Mouse (Mus musculus) kidney, postnatal 0 days (tissue): Measurements from ENCODE around the gene Tnfsfm13. TPM values are rescaled to one million over a fixed set of nuclear protein-coding genes. Genes with fewer than 3 reads are reported as not detected.

Experiments
- ATAC-seq: fragments of 200-750 bp; cut with Nextera tagmentation; replicated peaks from 2 replicates; pipeline ENCODE4 v1.8.0; 2017; ENCODE audit warnings: low read depth, moderate number of reproducible peaks, moderate TSS enrichment, moderate library complexity; ENCODE audit not compliant: low FRiP score
- DNase-seq: peaks from one replicate; pipeline ENCODE4 v3.0.0-alpha.2; 2016; ENCODE audit warnings: low spot score
- H3K27ac ChIP-seq: fragments of 300-500 bp; sonication (generic); 2 replicates; pipeline ENCODE4 v1.5.1; 2014; ENCODE audit warnings: mild to moderate bottlenecking
- H3K27me3 ChIP-seq: fragments of 300-500 bp; sonication (generic); 2 replicates; pipeline ENCODE4 v1.6.1; 2014; ENCODE audit warnings: low read length, mixed read lengths; ENCODE audit not compliant: insufficient read depth
- H3K36me3 ChIP-seq: fragments of 300-500 bp; sonication (generic); 2 replicates; pipeline ENCODE4 v1.6.1; 2014; ENCODE audit warnings: low read length, mixed read lengths; ENCODE audit not compliant: insufficient read depth
- H3K4me1 ChIP-seq: fragments of 300-500 bp; sonication (generic); replicated peaks from 2 replicates; pipeline ENCODE4 v1.6.1; 2014; ENCODE audit warnings: antibody characterized with exemption, low read length, mixed read lengths; ENCODE audit not compliant: insufficient read depth
- H3K4me2 ChIP-seq: fragments of 300-500 bp; sonication (generic); 2 replicates; pipeline ENCODE4 v1.6.1; 2014; ENCODE audit warnings: mild to moderate bottlenecking, low read length, moderate library complexity, mixed read lengths
- H3K4me3 ChIP-seq: fragments of 300-500 bp; sonication (generic); replicated peaks from 2 replicates; pipeline ENCODE4 v1.5.1; 2014; ENCODE audit warnings: low read depth, low read length
- H3K9ac ChIP-seq: fragments of 300-500 bp; sonication (generic); 2 replicates; pipeline ENCODE4 v1.6.1; 2014; ENCODE audit warnings: low read depth, low read length
- H3K9me3 ChIP-seq: fragments of 300-500 bp; sonication (generic); replicated peaks from 2 replicates; pipeline ENCODE4 v1.6.1; 2016; ENCODE audit warnings: low read length, inconsistent platforms, mixed read lengths
- CTCF ChIP-seq: IDR thresholded peaks from 2 replicates; pipeline ENCODE4 v1.5.1; 2016; ENCODE audit warnings: antibody characterized with exemption, low read depth, mild to moderate bottlenecking, moderate library complexity
- WGBS: fragments of 180-500 bp; shearing (Covaris S2); extraction: QIAGEN DNeasy Blood & Tissue Kit; methylation state at CpG from one replicate; pipeline ENCODE4 v1.1.7; 2014; 5-methylcytosine and 5-hydroxymethylcytosine counted together
- polyA plus RNA-seq: library from polyadenylated mRNA; unstranded; fragments of >200 nt; fragmentation: Nextera tagmentation; extraction: Ambion mirVana; gene quantifications from 2 replicates; pipeline ENCODE4 v1.2.1, GENCODE M21; 2015

The Tnfsfm13 gene
- polyA plus RNA-seq, 1 experiment from 2014 or later, result 8.0 TPM

DNA sequence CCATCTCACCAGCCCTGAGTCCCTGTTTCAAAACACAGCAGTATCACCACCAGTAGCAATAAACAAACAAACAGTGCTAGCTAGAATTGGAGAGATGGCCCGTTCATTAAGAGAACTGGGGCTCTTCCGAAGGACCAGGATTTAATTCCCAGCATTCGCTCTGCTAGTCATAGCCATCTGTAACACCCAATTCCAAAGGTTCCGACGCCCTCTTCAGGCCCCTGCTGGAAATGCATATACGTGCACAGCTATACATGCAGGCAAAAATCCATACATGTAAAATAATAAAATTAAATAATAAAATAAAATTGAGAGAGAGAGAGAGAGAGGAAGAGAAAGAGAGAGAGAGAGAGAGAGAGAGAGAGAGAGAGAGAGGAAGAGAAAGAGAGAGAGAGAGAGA, 23.5 kb upstream of the Tnfsfm13 start:
- TF ChIP-seq CTCF, result peak; percentile 11; the same call in 1 of the 2 replicates
- Histone ChIP-seq H3K27ac (no peak overlapping the region), H3K4me2 (no peak overlapping the region), H3K9ac (no peak overlapping the region), H3K4me3 (no peak overlapping the region), H3K9me3 (no peaks in the 10 kb centered on the region), H3K27me3 (no peaks in the 10 kb centered on the region), H3K36me3 (no peaks in the 10 kb centered on the region), H3K4me1 (no peaks in the 10 kb centered on the region)
- ATAC-seq (no peak), DNase-seq (no peak)
- 75% methylated on average over 6 of the region's 6 CpGs for WGBS

DNA sequence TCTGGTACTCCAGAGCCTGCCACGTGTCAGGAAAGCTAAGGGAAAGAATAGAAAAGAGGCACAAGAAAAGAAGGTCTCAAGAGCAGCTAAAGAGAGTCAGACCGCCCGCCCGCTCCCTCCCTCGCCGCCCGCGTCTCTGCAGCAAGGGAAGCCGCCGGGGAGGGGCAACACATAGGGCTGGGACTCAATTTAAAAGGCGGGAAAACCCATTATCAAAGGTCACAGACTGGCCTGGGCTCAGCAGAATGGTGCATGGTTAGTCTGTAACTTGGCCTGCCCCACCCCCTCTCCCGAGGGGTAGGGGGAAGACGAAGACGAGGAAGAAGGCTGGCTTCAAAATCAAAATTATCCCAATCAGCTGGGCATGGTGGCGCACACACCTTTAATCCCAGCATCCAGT, 22.8 kb upstream of the Tnfsfm13 start:
- no peaks in the 10 kb centered on the region for H3K4me1 ChIP-seq
- no peak overlapping the region for H3K9ac ChIP-seq
- H3K36me3 ChIP-seq, result no peaks in the 10 kb centered on the region
- no peak overlapping the region for H3K4me3 ChIP-seq
- H3K4me2 ChIP-seq, result no peak overlapping the region
- DNase-seq (no peak), ATAC-seq (no peak)
- no peaks in the 10 kb centered on the region for H3K27me3 ChIP-seq
- no peak overlapping the region for H3K27ac ChIP-seq
- WGBS, result 38% methylated on average over 15 of the region's 15 CpGs
- no peak for TF ChIP-seq CTCF
- no peaks in the 10 kb centered on the region for H3K9me3 ChIP-seq

DNA sequence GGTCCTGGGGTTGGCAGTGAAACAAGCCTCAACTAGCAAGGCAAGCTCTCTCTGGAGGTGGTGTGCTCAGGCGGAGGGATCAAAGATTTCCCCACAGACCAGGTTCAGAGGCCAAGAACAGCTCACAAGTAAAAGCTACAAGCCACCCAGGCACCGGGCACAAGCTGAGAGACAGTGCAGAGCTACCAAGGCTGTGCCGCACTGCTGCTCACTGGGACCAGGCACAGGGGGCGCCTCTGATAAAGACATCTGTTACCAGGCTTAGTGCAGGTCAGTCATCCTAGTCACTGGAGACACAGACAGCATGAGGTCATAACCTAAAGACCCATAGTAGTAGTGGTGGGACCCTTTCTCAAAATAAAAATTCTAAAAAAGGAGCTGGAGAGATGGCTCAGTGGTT, 21.1 kb upstream of the Tnfsfm13 start:
- no peaks in the 10 kb centered on the region for H3K27me3 ChIP-seq
- no peak for DNase-seq
- no peak overlapping the region for H3K27ac ChIP-seq
- TF ChIP-seq CTCF, result no peak
- ATAC-seq, result no peak
- no peak overlapping the region for H3K4me2 ChIP-seq
- H3K9ac ChIP-seq, result no peak overlapping the region
- H3K4me1 ChIP-seq, result no peaks in the 10 kb centered on the region
- no peaks in the 10 kb centered on the region for H3K36me3 ChIP-seq
- WGBS, result 71% methylated on average over 4 of the region's 4 CpGs
- no peaks in the 10 kb centered on the region for H3K9me3 ChIP-seq
- no peak overlapping the region for H3K4me3 ChIP-seq

DNA sequence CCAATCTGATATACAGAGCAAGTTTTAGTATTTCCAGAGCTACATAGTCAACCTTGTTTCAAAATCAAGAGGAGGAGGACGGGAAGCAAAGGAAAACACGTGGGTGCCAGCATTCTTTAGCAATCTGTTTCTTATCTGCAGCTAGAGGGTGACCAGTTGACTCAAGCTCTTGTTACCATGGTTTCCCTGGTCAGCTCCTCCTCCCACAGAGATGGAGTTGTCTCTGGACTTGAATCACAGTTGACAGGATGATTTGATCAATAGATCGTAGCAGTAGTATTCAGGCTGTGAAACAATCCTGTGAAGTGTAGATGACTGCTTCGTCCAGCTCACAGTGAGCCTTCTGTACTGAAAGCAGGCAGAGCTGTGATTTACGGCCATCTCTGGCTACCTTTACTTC, 20.0 kb upstream of the Tnfsfm13 start:
- DNase-seq (peak; percentile 82), ATAC-seq (no peak)
- no peaks in the 10 kb centered on the region for H3K27me3 ChIP-seq
- 18% methylated on average over 5 of the region's 5 CpGs for WGBS
- H3K9me3 ChIP-seq, result no peaks in the 10 kb centered on the region
- no peak overlapping the region for H3K4me2 ChIP-seq
- no peak overlapping the region for H3K9ac ChIP-seq
- peak overlapping the region; percentile 83; the same call in 1 of the 2 replicates for H3K27ac ChIP-seq
- no peak overlapping the region for H3K4me3 ChIP-seq
- H3K4me1 ChIP-seq, result no peaks in the 10 kb centered on the region
- H3K36me3 ChIP-seq, result no peaks in the 10 kb centered on the region
- no peak for TF ChIP-seq CTCF

DNA sequence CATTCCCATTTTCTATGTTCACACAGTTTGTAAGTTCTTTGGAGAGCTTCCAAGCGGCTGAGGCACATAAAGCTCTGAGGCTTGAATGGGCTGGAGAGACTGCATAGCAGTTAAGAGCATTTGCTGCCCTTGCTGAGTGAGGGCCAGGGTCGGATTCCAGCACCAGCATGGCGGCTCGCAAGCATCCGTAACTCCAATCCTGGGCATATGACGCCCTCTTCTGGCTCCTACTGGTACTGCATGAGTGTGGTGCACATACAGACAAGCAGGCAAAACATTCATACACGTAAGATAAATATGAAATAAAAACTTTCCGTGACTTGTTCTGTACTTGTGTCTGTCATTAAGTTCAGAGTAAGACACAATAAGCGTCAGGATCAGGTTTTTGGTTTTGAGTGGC, 19.6 kb upstream of the Tnfsfm13 start:
- TF ChIP-seq CTCF, result peak; percentile 76
- Histone ChIP-seq H3K9me3 (no peaks in the 10 kb centered on the region), H3K4me3 (no peak overlapping the region), H3K9ac (no peak overlapping the region), H3K4me1 (no peaks in the 10 kb centered on the region), H3K27ac (peak overlapping the region; percentile 83), H3K36me3 (no peaks in the 10 kb centered on the region), H3K4me2 (no peak overlapping the region), H3K27me3 (no peaks in the 10 kb centered on the region)
- DNase-seq (peak; percentile 38), ATAC-seq (no peak)
- WGBS, result 54% methylated on average over 9 of the region's 9 CpGs

DNA sequence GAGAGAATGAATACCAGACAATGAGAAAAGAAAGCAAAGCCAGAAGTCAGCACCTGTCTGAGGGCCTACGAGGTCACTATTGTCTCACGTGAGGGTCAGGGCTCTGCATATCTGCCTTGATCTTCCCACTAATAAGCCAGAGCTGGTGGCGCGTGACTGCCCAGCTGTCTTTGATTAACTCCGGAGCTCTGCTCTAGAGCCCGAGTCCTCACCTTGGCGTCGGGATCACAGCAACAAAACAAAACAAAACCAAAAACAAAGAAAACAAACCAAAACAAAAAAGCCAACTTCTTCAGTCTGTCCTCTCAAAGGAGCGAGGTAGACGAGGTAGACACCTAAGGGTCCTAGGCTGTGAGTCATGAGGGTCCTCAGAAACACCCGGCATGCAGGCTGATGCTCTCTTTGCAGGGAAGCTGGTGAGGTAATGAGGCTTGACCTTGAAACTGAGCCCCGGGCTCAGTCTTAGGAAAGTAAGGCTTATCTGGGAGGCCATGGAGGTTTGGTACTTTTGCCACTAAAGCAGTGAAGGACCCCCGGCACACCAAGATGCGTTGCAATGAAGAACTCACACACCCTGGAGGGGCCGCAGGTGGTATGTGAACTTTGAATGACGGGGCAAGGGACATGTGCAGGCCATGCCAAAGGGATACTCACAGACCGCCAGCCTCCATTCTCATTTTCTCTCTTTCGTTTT, 18.9 kb upstream of the Tnfsfm13 start:
- Histone ChIP-seq H3K4me2 (no peak overlapping the region), H3K9me3 (no peaks in the 10 kb centered on the region)

More for the DNA sequence above, 18.9 kb upstream of the Tnfsfm13 start:
- peak; percentile 63 for DNase-seq
- ATAC-seq, result peak; percentile 68
- Histone ChIP-seq H3K27me3 (no peaks in the 10 kb centered on the region), H3K9ac (no peak overlapping the region), H3K4me1 (no peaks in the 10 kb centered on the region), H3K4me3 (no peak overlapping the region), H3K36me3 (no peaks in the 10 kb centered on the region), H3K27ac (peak overlapping the region; percentile 83)
- no peak for TF ChIP-seq CTCF
- 35% methylated on average over 18 of the region's 18 CpGs for WGBS
